Mouse (Mus musculus) hindbrain, postnatal 0 days (tissue): ENCODE data around the gene Gpc6. TPM values are rescaled to one million over a fixed set of nuclear protein-coding genes. Genes with fewer than 3 reads are reported as not detected.

ENCODE experiments used
- ATAC-seq: fragments of 200-750 bp; cut with Nextera tagmentation; 2 replicates; pipeline ENCODE4 v1.8.0; 2017; ENCODE audit warnings: mild to moderate bottlenecking, moderate TSS enrichment, moderate library complexity
- DNase-seq: peaks from one replicate; pipeline ENCODE4 v3.0.0-alpha.2; 2015; ENCODE audit warnings: low spot score
- H3K27ac ChIP-seq: fragments of 300-500 bp; sonication (generic); 2 replicates; pipeline ENCODE4 v1.5.1; 2014; ENCODE audit warnings: mild to moderate bottlenecking
- H3K27me3 ChIP-seq: fragments of 300-500 bp; sonication (generic); 2 replicates; pipeline ENCODE4 v1.6.1; 2014; ENCODE audit warnings: low read length, mixed read lengths; ENCODE audit not compliant: insufficient read depth
- H3K36me3 ChIP-seq: fragments of 300-500 bp; sonication (generic); 2 replicates; pipeline ENCODE4 v1.6.1; 2014; ENCODE audit warnings: low read length, mixed read lengths; ENCODE audit not compliant: insufficient read depth
- H3K4me1 ChIP-seq: fragments of 300-500 bp; sonication (generic); 2 replicates; pipeline ENCODE4 v1.6.1; 2014; ENCODE audit warnings: antibody characterized with exemption, low read length, mixed read lengths; ENCODE audit not compliant: insufficient read depth
- H3K4me2 ChIP-seq: fragments of 300-500 bp; sonication (generic); 2 replicates; pipeline ENCODE4 v1.6.1; 2014; ENCODE audit warnings: low read depth, mild to moderate bottlenecking, low read length, moderate library complexity, mixed read lengths
- H3K4me3 ChIP-seq: fragments of 300-500 bp; sonication (generic); 2 replicates; pipeline ENCODE4 v1.5.1; 2014; ENCODE audit warnings: low read length
- H3K9ac ChIP-seq: fragments of 300-500 bp; sonication (generic); replicated peaks from 2 replicates; pipeline ENCODE4 v1.6.1; 2014; ENCODE audit warnings: mild to moderate bottlenecking, low read length, moderate library complexity, mixed read lengths
- H3K9me3 ChIP-seq: fragments of 300-500 bp; sonication (generic); 2 replicates; pipeline ENCODE4 v1.6.1; 2016; ENCODE audit warnings: low read length, mixed read lengths
- CTCF ChIP-seq: IDR thresholded peaks from 2 replicates; pipeline ENCODE4 v1.5.1; 2016; ENCODE audit warnings: antibody characterized with exemption, control low read depth, low read depth
- WGBS: fragments of 180-500 bp; shearing (Covaris S2); extraction: QIAGEN DNeasy Blood & Tissue Kit; methylation state at CpG from one replicate; pipeline ENCODE4 v1.1.7; 2014; 5-methylcytosine and 5-hydroxymethylcytosine counted together
- polyA plus RNA-seq: library from polyadenylated mRNA; unstranded; fragments of >200 nt; fragmentation: Nextera tagmentation; extraction: Ambion mirVana; gene quantifications from 2 replicates; pipeline ENCODE4 v1.2.1, GENCODE M21; 2015
- total RNA-seq: library from RNA; depleted of rRNA; stranded (reverse); fragments of >200 nt; gene quantifications from 2 replicates; pipeline ENCODE4 v1.2.3, GENCODE M21; 2014

Gpc6 gene
- total and polyA plus RNA-seq, 2 experiments from 2014 or later, result 17.9 to 28.5 TPM

DNA sequence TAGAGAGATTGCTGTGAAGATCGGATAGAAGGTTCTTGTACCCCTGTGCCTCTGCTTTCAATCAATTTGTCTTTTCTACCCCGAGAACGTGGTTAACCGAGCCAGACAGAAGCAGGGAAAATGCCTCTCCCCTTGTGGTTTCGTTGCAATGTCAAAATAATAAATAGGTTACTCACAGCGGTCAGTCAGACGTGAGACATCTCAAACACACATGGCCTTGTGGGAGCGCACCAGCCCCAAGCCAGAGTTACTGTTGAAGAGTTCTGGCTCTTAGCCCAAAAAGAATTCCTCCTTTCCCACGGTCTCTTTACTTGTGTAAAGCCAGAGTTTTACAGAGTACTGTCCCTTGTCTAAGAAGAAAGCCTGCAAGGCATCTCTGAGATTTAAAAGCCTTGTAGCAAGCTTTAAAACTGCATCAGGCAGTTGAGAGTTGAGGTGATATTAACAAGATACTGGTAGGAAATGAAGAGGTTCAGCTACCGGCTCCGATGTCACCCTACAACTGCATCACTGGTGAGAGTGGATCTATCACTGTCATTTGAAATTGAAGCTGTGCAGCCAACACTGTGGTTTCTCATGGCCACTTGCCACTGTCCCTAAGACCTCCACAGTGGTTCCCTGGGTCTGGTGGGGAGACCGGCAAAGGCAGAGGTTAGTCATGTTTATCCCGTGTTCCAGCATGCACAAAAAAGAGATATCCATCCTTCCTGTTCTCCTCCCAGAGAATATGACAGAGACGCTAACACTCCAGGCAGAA lies 916.9 kb downstream of the Gpc6 start:
- WGBS, result 39% methylated on average over 14 of the region's 14 CpGs
- Histone ChIP-seq H3K36me3 (no peaks in the 10 kb centered on the region), H3K4me2 (no peak overlapping the region), H3K27ac (no peak overlapping the region), H3K27me3 (no peaks in the 10 kb centered on the region), H3K4me3 (no peak overlapping the region), H3K4me1 (no peaks in the 10 kb centered on the region), H3K9me3 (no peaks in the 10 kb centered on the region), H3K9ac (no peak overlapping the region)
- no peak for TF ChIP-seq CTCF
- ATAC-seq, result no peak; the same call in 1 of the 2 replicates
- DNase-seq, result peak; percentile 38

DNA sequence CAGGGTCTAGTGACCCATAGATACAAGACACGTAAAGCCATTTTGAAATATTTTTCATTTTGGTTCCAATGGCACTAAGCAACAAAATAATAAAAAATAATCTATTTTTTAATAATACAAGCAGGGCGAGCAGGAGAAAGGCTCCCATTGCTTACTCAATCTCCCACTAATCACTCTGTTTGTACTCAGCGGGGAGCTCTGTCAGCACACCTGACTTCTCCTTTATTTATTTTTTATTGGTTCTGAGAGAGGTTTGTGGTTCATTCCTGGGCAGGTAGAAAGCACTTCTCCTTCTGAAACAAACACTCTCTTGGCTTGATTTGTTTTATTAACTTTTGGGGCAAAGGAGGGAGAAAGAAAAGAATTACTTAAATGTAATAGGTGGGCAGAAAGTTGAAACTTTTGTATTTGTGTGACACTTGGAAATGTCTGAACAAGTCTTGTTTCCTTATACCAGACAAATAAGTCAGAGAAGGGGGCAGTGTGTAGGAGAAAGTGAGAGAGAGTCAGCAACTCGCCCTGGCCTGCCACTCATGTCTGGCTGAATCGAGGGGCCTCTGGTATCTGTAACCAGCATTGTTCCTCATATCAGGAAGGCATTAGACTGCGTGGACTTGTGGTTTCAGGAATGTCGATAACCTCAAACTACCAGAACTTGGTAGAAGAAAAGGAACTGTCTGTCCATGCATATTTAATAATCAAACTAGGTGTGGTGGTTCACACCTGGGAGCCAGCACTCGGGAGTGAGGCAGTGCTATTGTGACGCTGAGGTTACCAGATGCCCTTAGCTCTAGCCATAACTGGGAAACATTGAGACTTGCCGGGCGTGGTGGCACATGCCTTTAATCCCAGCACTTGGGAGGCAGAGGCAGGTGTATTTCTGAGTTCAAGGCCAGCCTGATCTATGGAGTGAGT lies 924.7 kb downstream of the Gpc6 start:
- TF ChIP-seq CTCF, result no peak
- H3K4me2 ChIP-seq, result no peak overlapping the region
- H3K36me3 ChIP-seq, result no peaks in the 10 kb centered on the region
- ATAC-seq (no peak), DNase-seq (no peak)
- H3K9ac ChIP-seq, result no peak overlapping the region
- 83% methylated on average over 11 of the region's 11 CpGs for WGBS
- H3K27ac ChIP-seq, result no peak overlapping the region
- H3K4me1 ChIP-seq, result no peaks in the 10 kb centered on the region
- no peaks in the 10 kb centered on the region for H3K27me3 ChIP-seq
- no peaks in the 10 kb centered on the region for H3K9me3 ChIP-seq
- H3K4me3 ChIP-seq, result no peak overlapping the region

DNA sequence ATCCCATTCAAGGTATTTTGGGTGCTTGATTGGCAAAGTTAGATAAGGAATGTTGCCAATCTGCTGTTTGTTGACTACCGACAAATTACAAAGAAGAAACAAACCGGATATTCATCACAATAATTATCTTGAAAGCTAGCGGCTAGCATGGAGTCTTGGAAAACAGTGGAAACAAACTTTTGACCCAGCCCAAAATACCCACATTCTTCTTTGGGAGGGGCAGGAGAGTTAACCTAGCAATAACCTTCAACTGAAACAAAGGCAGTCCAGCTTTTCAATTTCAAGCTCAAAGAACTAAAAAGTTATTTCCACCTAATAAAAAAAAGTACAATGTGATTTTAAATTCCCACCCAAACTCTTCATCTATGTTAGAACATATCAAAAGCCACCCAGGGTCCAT lies 927.2 kb downstream of the Gpc6 start:
- TF ChIP-seq CTCF, result no peak
- no peak overlapping the region for H3K27ac ChIP-seq
- WGBS, result 77% methylated on average over 3 of the region's 3 CpGs

DNA sequence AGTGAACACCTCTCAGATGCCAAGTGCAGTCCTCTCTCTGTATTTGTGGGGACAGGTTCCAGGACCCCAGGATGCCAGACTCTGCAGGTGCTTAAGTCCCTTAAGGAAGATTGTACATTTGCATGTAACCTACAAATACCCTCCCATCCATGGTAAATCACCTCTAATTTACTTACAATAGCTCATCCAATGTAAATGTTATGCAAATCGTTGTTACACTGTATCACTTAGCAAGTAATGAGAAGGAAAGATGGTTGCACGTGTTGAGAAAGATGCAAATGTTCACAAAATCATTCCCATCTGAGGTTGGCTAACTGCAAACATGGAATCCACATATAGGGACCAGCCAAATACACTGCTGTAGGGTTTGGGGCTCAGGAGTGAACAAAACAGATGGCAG lies 927.7 kb downstream of the Gpc6 start:
- H3K4me3 ChIP-seq, result no peak overlapping the region
- no peaks in the 10 kb centered on the region for H3K4me1 ChIP-seq
- DNase-seq (no peak), ATAC-seq (no peak)
- no peaks in the 10 kb centered on the region for H3K9me3 ChIP-seq
- no peaks in the 10 kb centered on the region for H3K27me3 ChIP-seq
- H3K27ac ChIP-seq, result no peak overlapping the region
- H3K9ac ChIP-seq, result no peak overlapping the region
- no peaks in the 10 kb centered on the region for H3K36me3 ChIP-seq
- no peak for TF ChIP-seq CTCF
- H3K4me2 ChIP-seq, result no peak overlapping the region
- 83% methylated on average over 2 of the region's 2 CpGs for WGBS

More for the DNA sequence above, 927.2 kb downstream of the Gpc6 start:
- DNase-seq, result no peak
- no peak overlapping the region for H3K4me3 ChIP-seq
- H3K27me3 ChIP-seq, result no peaks in the 10 kb centered on the region
- no peaks in the 10 kb centered on the region for H3K9me3 ChIP-seq
- ATAC-seq, result no peak
- no peak overlapping the region for H3K9ac ChIP-seq
- no peaks in the 10 kb centered on the region for H3K36me3 ChIP-seq
- H3K4me1 ChIP-seq, result no peaks in the 10 kb centered on the region
- H3K4me2 ChIP-seq, result no peak overlapping the region

DNA sequence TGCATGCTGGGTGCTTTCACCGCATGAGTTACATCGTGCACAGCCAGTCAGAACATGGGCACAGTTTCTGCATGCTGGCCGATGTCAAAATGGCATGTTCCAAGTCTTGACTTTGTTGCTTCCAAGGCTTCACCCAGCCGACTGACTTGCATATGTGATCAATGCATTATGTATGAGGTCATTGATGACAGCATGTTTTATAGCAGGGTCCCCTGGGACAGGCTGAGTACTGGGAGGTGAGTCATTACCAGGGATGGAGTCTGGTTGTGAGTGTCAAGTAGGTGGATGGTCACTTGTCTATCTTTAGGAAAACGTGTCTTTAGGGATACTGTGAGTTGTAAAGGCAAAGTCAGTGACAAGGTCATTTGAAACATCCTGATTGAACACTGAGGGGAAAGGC lies 929.4 kb downstream of the Gpc6 start:
- Histone ChIP-seq H3K4me1 (no peaks in the 10 kb centered on the region), H3K4me2 (no peak overlapping the region), H3K9ac (no peak overlapping the region), H3K4me3 (no peak overlapping the region), H3K27me3 (no peaks in the 10 kb centered on the region), H3K9me3 (no peaks in the 10 kb centered on the region), H3K27ac (no peak overlapping the region), H3K36me3 (no peaks in the 10 kb centered on the region)
- TF ChIP-seq CTCF, result no peak
- WGBS, result 84% methylated on average over 5 of the region's 5 CpGs
- ATAC-seq (no peak), DNase-seq (no peak)

DNA sequence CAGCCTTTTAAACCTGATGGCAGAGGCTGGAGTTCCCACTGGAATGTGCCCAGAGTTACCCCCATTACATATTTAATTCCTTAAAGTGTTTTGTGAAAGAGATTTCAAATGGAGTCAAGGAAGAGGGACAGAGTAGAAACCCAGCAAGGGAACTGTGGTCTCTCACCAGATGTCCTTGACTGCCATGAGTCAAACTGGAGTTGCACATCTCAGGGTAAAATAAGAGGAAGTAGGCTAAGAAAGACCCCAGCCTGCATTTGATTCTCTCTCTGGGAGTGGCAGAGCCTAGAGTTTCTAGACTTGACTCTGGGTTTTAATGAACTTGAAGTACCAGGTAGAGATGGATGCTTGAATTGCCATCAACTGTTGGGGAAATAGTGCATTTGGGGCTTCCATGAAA lies 946.2 kb downstream of the Gpc6 start:
- no peaks in the 10 kb centered on the region for H3K4me1 ChIP-seq
- no peak for DNase-seq
- no peaks in the 10 kb centered on the region for H3K36me3 ChIP-seq
- ATAC-seq, result no peak
- H3K4me3 ChIP-seq, result no peak overlapping the region
- no peak for TF ChIP-seq CTCF
- no peaks in the 10 kb centered on the region for H3K9me3 ChIP-seq
- H3K27ac ChIP-seq, result no peak overlapping the region
- no peaks in the 10 kb centered on the region for H3K27me3 ChIP-seq
- no peak overlapping the region for H3K9ac ChIP-seq
- H3K4me2 ChIP-seq, result no peak overlapping the region
